Mouse (Mus musculus) stomach, postnatal 0 days (tissue): Measurements from ENCODE around the gene Aqp11. TPM values are rescaled to one million over a fixed set of nuclear protein-coding genes. Genes with fewer than 3 reads are reported as not detected.

Source experiments
- ATAC-seq: fragments of 200-750 bp; cut with Nextera tagmentation; 2 replicates; pipeline ENCODE4 v1.8.0; 2017; ENCODE audit not compliant: low FRiP score, low TSS enrichment
- DNase-seq: peaks from one replicate; pipeline ENCODE4 v3.0.0-alpha.2; 2016; ENCODE audit warnings: low spot score
- H3K27ac ChIP-seq: fragments of 300-500 bp; sonication (generic); replicated peaks from 2 replicates; pipeline ENCODE4 v1.5.1; 2014; ENCODE audit warnings: mild to moderate bottlenecking, control low read depth
- H3K27me3 ChIP-seq: fragments of 300-500 bp; sonication (generic); 2 replicates; pipeline ENCODE4 v1.6.1; 2014; ENCODE audit warnings: low read length; ENCODE audit not compliant: control insufficient read depth, insufficient read depth
- H3K36me3 ChIP-seq: fragments of 300-500 bp; sonication (generic); 2 replicates; pipeline ENCODE4 v1.6.1; 2014; ENCODE audit warnings: low read length, mixed read lengths; ENCODE audit not compliant: control insufficient read depth, insufficient read depth
- H3K4me1 ChIP-seq: fragments of 300-500 bp; sonication (generic); replicated peaks from 2 replicates; pipeline ENCODE4 v1.6.1; 2014; ENCODE audit warnings: antibody characterized with exemption; ENCODE audit not compliant: control insufficient read depth, insufficient read depth
- H3K4me2 ChIP-seq: fragments of 300-500 bp; sonication (generic); replicated peaks from 2 replicates; pipeline ENCODE4 v1.6.1; 2014; ENCODE audit warnings: low read depth, mild to moderate bottlenecking, control low read depth, moderate library complexity
- H3K4me3 ChIP-seq: fragments of 300-500 bp; sonication (generic); 2 replicates; pipeline ENCODE4 v1.5.1; 2014; ENCODE audit warnings: low read depth, low read length, control low read depth
- H3K9ac ChIP-seq: fragments of 300-500 bp; sonication (generic); 2 replicates; pipeline ENCODE4 v1.6.1; 2014; ENCODE audit warnings: mild to moderate bottlenecking, low read length, control low read depth, mixed read lengths
- H3K9me3 ChIP-seq: fragments of 300-500 bp; sonication (generic); 2 replicates; pipeline ENCODE4 v1.6.1; 2016; ENCODE audit warnings: low read length; ENCODE audit not compliant: control insufficient read depth
- CTCF ChIP-seq: IDR thresholded peaks from 2 replicates; pipeline ENCODE4 v1.5.1; 2016; ENCODE audit warnings: antibody characterized with exemption, low read depth, mild to moderate bottlenecking, moderate library complexity
- EP300 ChIP-seq: optimal IDR thresholded peaks from 2 replicates; pipeline ENCODE3; 2016; ENCODE audit warnings: antibody characterized with exemption
- WGBS: fragments of 180-500 bp; shearing (Covaris S2); extraction: QIAGEN DNeasy Blood & Tissue Kit; methylation state at CpG from one replicate; pipeline ENCODE4 v1.1.7; 2014; 5-methylcytosine and 5-hydroxymethylcytosine counted together
- polyA plus RNA-seq: library from polyadenylated mRNA; unstranded; fragments of >200 nt; fragmentation: Nextera tagmentation; extraction: Ambion mirVana; gene quantifications from 2 replicates; pipeline ENCODE4 v1.2.1, GENCODE M21; 2015

Aqp11 gene
- polyA plus RNA-seq, 1 experiment from 2014 or later: 22.0 TPM

GRCm38 (mm10) chr7:97726778-97727177 lies 11.3 kb downstream of the Aqp11 start:
- H3K36me3 ChIP-seq: peaks cover 2% of the 10 kb centered on the region; the same call in 1 of the 2 replicates
- 79% methylated on average over 7 of the region's 7 CpGs for WGBS

GRCm38 (mm10) chr7:97726080-97726479 lies 12.0 kb downstream of the Aqp11 start:
- Histone ChIP-seq H3K4me1 (no peaks in the 10 kb centered on the region), H3K36me3 (peaks cover 2% of the 10 kb centered on the region; the same call in 1 of the 2 replicates), H3K9ac (no peak overlapping the region), H3K27me3 (no peaks in the 10 kb centered on the region), H3K4me3 (no peak overlapping the region), H3K4me2 (no peak overlapping the region), H3K27ac (no peak overlapping the region), H3K9me3 (no peaks in the 10 kb centered on the region)
- 80% methylated on average over 7 of the region's 7 CpGs for WGBS
- no peak for DNase-seq
- ATAC-seq: no peak
- TF ChIP-seq CTCF (no peak), EP300 (no peak)

More at GRCm38 (mm10) chr7:97726778-97727177, 11.3 kb downstream of the Aqp11 start:
- no peaks in the 10 kb centered on the region for H3K4me1 ChIP-seq
- no peaks in the 10 kb centered on the region for H3K9me3 ChIP-seq
- no peak overlapping the region for H3K27ac ChIP-seq
- TF ChIP-seq CTCF (no peak), EP300 (no peak)
- H3K4me2 ChIP-seq: no peak overlapping the region
- no peak overlapping the region for H3K9ac ChIP-seq
- H3K4me3 ChIP-seq: no peak overlapping the region
- H3K27me3 ChIP-seq: no peaks in the 10 kb centered on the region
- no peak for DNase-seq
- no peak for ATAC-seq

- peaks cover 2% of the 10 kb centered on the region; the same call in 1 of the 2 replicates for H3K36me3 ChIP-seq
- no peaks in the 10 kb centered on the region for H3K9me3 ChIP-seq
- H3K4me2 ChIP-seq: no peak overlapping the region
- 97% methylated on average over 6 of the region's 6 CpGs for WGBS
- no peaks in the 10 kb centered on the region for H3K27me3 ChIP-seq
- DNase-seq (no peak), ATAC-seq (no peak)
- no peak overlapping the region for H3K4me3 ChIP-seq
- TF ChIP-seq CTCF: no peak
- TF ChIP-seq EP300: no peak
- H3K4me1 ChIP-seq: no peaks in the 10 kb centered on the region
- no peak overlapping the region for H3K27ac ChIP-seq
- H3K9ac ChIP-seq: no peak overlapping the region
Observed at GRCm38 (mm10) chr7:97725401-97725800, 12.7 kb downstream of the Aqp11 start.

- Histone ChIP-seq H3K4me1 (no peaks in the 10 kb centered on the region), H3K9me3 (no peaks in the 10 kb centered on the region), H3K36me3 (peaks cover 6% of the 10 kb centered on the region; the same call in 1 of the 2 replicates), H3K4me2 (no peak overlapping the region), H3K27ac (no peak overlapping the region), H3K4me3 (no peak overlapping the region), H3K27me3 (no peaks in the 10 kb centered on the region), H3K9ac (no peak overlapping the region)
- TF ChIP-seq CTCF: no peak
- no peak for TF ChIP-seq EP300
- 86% methylated on average over 11 of the region's 11 CpGs for WGBS
- no peak for ATAC-seq
- no peak for DNase-seq
Observed at GRCm38 (mm10) chr7:97723646-97724538, 14.2 kb downstream of the Aqp11 start.

- ATAC-seq (no peak), DNase-seq (no peak)
- H3K27me3 ChIP-seq: no peaks in the 10 kb centered on the region
- no peak overlapping the region for H3K4me3 ChIP-seq
- 79% methylated on average over 7 of the region's 7 CpGs for WGBS
- H3K4me1 ChIP-seq: no peaks in the 10 kb centered on the region
- H3K9me3 ChIP-seq: no peaks in the 10 kb centered on the region
- no peak overlapping the region for H3K9ac ChIP-seq
- H3K4me2 ChIP-seq: no peak overlapping the region
- H3K36me3 ChIP-seq: peaks cover 6% of the 10 kb centered on the region; the same call in 1 of the 2 replicates
- no peak overlapping the region for H3K27ac ChIP-seq
- no peak for TF ChIP-seq EP300
Observed at GRCm38 (mm10) chr7:97722278-97722918, 15.7 kb downstream of the Aqp11 start.

GRCm38 (mm10) chr7:97720109-97720508 lies 18.0 kb downstream of the Aqp11 start:
- no peak for ATAC-seq
- peaks cover 5% of the 10 kb centered on the region for H3K36me3 ChIP-seq
- no peaks in the 10 kb centered on the region for H3K9me3 ChIP-seq
- DNase-seq: no peak
- 82% methylated on average over 5 of the region's 5 CpGs for WGBS
- no peak overlapping the region for H3K9ac ChIP-seq
- no peak overlapping the region for H3K4me3 ChIP-seq
- no peak overlapping the region for H3K27ac ChIP-seq
- no peaks in the 10 kb centered on the region for H3K27me3 ChIP-seq
- no peak overlapping the region for H3K4me2 ChIP-seq
- H3K4me1 ChIP-seq: no peaks in the 10 kb centered on the region
- TF ChIP-seq CTCF (no peak), EP300 (no peak)
